Mouse (Mus musculus): ENCODE measurements around the gene Ang4. TPM values are rescaled to one million over a fixed set of nuclear protein-coding genes. Genes with fewer than 3 reads are reported as not detected.
A peak's percentile ranks its signal among the peaks of the same experiment; 100 is the strongest.
"Not testable (repeated sequence)": the region's sequence is repeated elsewhere in the genome, so short reads cannot be mapped to it uniquely, and the experiment has no call there.

Ang4 gene
- polyA plus RNA-seq (2015; fragmentation: Nextera tagmentation; extraction: Ambion mirVana): not detected in 2 replicates

- Histone ChIP-seq H3K4me1 (no peaks in the 10 kb centered on the region), H3K9me3 (no peaks in the 10 kb centered on the region), H3K4me3 (no peak within 1 kb of the TSS), H3K27me3 (no peaks in the 10 kb centered on the region), H3K36me3 (no peaks in the 10 kb centered on the region), H3K4me2 (no peak within 1 kb of the TSS), H3K9ac (no peak within 1 kb of the TSS), H3K27ac (no peak within 1 kb of the TSS)
- 75% methylated on average over 5 of the region's 5 CpGs for WGBS
- ATAC-seq (ENCODE audit: insufficient number of reproducible peaks, low FRiP score, low TSS enrichment, low read depth): no peak
These were observed at the start of gene Ang4 for GRCm38 (mm10) chr14:51773490-51773889. Gene Ang4 (minus strand): TSS chr14:51773590.

GRCm38 (mm10) chr14:51799746-51800145 is 26.4 kb upstream of the Ang4 start, which contains the start of gene AY358078:
Gene AY358078 (plus strand): TSS chr14:51800046.
- Histone ChIP-seq H3K4me2 (no peak within 1 kb of the TSS), H3K27ac (no peak within 1 kb of the TSS), H3K36me3 (no peaks in the 10 kb centered on the region), H3K9ac (no peak within 1 kb of the TSS), H3K27me3 (no peaks in the 10 kb centered on the region), H3K9me3 (no peaks in the 10 kb centered on the region), H3K4me3 (no peak within 1 kb of the TSS), H3K4me1 (no peaks in the 10 kb centered on the region)
- no peak for ATAC-seq (ENCODE audit: insufficient number of reproducible peaks, low FRiP score, low TSS enrichment, low read depth)
- WGBS: 83% methylated on average over 2 of the region's 2 CpGs

GRCm38 (mm10) chr14:51794106-51794505 is 20.7 kb upstream of the Ang4 start:
- Histone ChIP-seq H3K9me3 (no peaks in the 10 kb centered on the region), H3K4me2 (no peak overlapping the region), H3K36me3 (no peaks in the 10 kb centered on the region), H3K27me3 (no peaks in the 10 kb centered on the region), H3K27ac (no peak overlapping the region), H3K9ac (no peak overlapping the region), H3K4me1 (no peaks in the 10 kb centered on the region), H3K4me3 (no peak overlapping the region)
- 8% methylated on average over 2 of the region's 2 CpGs for WGBS
- no peak for ATAC-seq (ENCODE audit: insufficient number of reproducible peaks, low FRiP score, low TSS enrichment, low read depth)

GRCm38 (mm10) chr14:51789196-51789595 is 15.8 kb upstream of the Ang4 start:
- Histone ChIP-seq H3K4me2 (no peak overlapping the region), H3K9ac (no peak overlapping the region), H3K36me3 (no peaks in the 10 kb centered on the region), H3K27ac (no peak overlapping the region), H3K4me3 (no peak overlapping the region), H3K9me3 (no peaks in the 10 kb centered on the region), H3K4me1 (no peaks in the 10 kb centered on the region), H3K27me3 (no peaks in the 10 kb centered on the region)
- 79% methylated on average over 2 of the region's 2 CpGs for WGBS
- ATAC-seq (ENCODE audit: insufficient number of reproducible peaks, low FRiP score, low TSS enrichment, low read depth): no peak

DNA sequence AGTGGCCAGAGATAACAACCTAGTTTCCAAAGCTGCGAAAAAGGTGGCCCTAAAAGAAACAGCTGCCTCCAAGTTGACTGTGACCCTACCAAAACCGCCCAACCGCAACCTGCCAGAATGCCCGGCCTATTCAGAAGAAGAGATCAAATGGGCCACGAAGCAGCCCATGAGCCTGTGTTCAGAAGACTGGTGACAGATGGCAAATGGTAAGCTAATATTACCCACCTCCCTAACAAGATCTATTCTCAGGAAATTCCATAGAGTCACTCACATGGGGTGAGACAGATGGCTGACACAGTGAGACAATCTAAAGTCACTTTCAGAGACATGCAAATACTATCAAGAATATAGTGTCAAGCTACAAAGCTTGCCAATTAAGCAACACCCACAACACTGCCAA is 13.7 kb upstream of the Ang4 start:
- WGBS: 78% methylated on average over 5 of the region's 5 CpGs
- no peaks in the 10 kb centered on the region for H3K9me3 ChIP-seq

DNA sequence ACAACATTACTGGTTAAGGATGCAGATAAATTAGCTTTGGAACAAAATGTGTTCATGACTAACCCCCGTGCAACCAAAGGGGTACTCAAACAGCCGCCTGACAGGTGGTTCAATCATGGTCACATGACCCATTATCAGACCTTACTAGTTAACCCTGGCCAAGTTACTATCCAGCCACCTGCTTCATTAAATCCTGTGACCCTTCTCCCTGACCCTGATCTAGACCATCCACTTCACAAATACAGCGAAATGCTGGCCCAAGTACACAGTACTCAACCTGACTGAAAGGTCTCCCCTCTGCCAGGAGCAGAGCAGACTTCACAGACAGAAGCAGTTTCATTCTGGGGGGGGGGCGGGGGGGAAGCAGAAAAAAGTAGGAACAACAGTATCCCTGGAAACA is 12.9 kb upstream of the Ang4 start:
- no peaks in the 10 kb centered on the region for H3K9me3 ChIP-seq
- no peaks in the 10 kb centered on the region for H3K4me1 ChIP-seq
- H3K9ac ChIP-seq: no peak overlapping the region
- ATAC-seq (ENCODE audit: insufficient number of reproducible peaks, low FRiP score, low TSS enrichment, low read depth): no peak
- H3K27me3 ChIP-seq: no peaks in the 10 kb centered on the region
- WGBS: 67% methylated on average over 4 of the region's 4 CpGs
- no peak overlapping the region for H3K4me2 ChIP-seq
- H3K4me3 ChIP-seq: no peak overlapping the region
- no peak overlapping the region for H3K27ac ChIP-seq
- H3K36me3 ChIP-seq: no peaks in the 10 kb centered on the region

More for the DNA sequence above, 13.7 kb upstream of the Ang4 start:
- Histone ChIP-seq H3K27me3 (no peaks in the 10 kb centered on the region), H3K4me2 (no peak overlapping the region), H3K27ac (no peak overlapping the region), H3K4me1 (no peaks in the 10 kb centered on the region), H3K4me3 (no peak overlapping the region), H3K36me3 (no peaks in the 10 kb centered on the region), H3K9ac (no peak overlapping the region)
- no peak for ATAC-seq (ENCODE audit: insufficient number of reproducible peaks, low FRiP score, low TSS enrichment, low read depth)

DNA sequence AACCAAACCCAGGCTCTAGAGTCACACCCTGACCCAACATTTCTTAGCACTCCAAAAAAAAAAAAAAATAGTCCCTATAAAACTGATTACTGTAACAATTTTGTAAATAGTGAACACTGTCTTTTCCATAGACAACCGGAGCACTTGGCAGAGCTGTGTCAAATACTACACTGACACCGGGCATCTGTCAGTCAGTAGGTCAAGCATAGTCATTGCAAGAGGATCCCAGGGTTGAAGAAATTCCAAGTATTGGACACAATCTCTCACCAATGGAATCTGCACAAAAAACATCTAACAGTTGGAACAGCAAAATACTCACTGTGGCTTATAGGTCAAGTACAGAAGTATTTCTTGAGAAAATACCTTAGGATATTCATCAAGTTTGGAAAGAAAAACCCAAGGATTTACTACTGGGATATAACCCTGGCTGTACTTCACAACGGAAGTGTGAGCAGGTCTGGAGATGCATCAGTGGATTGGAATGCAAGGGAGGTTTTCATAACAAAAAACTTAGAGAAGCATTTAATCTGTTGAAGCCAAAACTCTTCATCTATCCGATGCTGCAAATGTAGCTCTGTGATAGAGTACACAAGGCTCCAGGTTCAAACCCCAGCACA is 5.6 kb upstream of the Ang4 start:
- ATAC-seq (ENCODE audit: insufficient number of reproducible peaks, low FRiP score, low TSS enrichment, low read depth): no peak
- no peaks in the 10 kb centered on the region for H3K27me3 ChIP-seq
- no peaks in the 10 kb centered on the region for H3K9me3 ChIP-seq
- no peaks in the 10 kb centered on the region for H3K36me3 ChIP-seq
- H3K9ac ChIP-seq: no peak overlapping the region
- H3K4me3 ChIP-seq: no peak overlapping the region
- no peaks in the 10 kb centered on the region for H3K4me1 ChIP-seq
- no peak overlapping the region for H3K4me2 ChIP-seq
- no peak overlapping the region for H3K27ac ChIP-seq
- 79% methylated on average over 4 of the region's 4 CpGs for WGBS

DNA sequence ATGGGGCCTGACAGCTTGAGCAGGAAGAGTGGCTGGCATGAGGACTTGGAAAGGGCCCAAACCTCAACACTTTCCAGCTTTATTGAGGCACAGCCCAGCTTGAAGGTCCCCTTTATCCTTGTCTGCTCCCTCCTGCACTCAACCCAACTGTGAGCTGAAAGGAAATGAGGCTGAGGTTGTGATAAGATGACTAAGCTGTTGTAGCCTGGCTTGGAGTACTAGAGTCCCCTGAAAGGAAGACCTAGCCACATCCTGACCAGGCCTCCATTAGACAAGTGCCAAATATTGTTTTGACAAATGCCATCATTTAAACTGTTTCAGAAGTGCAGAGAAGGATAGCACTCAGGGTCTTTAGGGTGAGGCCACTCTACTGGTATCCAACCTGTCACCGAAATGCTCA is 4.4 kb upstream of the Ang4 start:
- Histone ChIP-seq H3K27me3 (no peaks in the 10 kb centered on the region), H3K4me2 (no peak overlapping the region), H3K4me3 (no peak overlapping the region), H3K4me1 (no peaks in the 10 kb centered on the region), H3K9me3 (no peaks in the 10 kb centered on the region), H3K36me3 (no peaks in the 10 kb centered on the region), H3K9ac (no peak overlapping the region), H3K27ac (no peak overlapping the region)
- no peak for ATAC-seq (ENCODE audit: insufficient number of reproducible peaks, low FRiP score, low TSS enrichment, low read depth)
- WGBS: 86% methylated on average over 1 of the region's 1 CpGs

GRCm38 (mm10) chr14:51771378-51771777 is 2.0 kb downstream of the Ang4 start:
- ATAC-seq (ENCODE audit: insufficient number of reproducible peaks, low FRiP score, low TSS enrichment, low read depth); H3K9me3 ChIP-seq; H3K4me1 ChIP-seq; H3K9ac ChIP-seq; H3K4me2 ChIP-seq; H3K4me3 ChIP-seq; H3K27me3 ChIP-seq; H3K36me3 ChIP-seq; H3K27ac ChIP-seq: not testable (repeated sequence)
- WGBS: 80% methylated on average over 1 of the region's 1 CpGs

DNA sequence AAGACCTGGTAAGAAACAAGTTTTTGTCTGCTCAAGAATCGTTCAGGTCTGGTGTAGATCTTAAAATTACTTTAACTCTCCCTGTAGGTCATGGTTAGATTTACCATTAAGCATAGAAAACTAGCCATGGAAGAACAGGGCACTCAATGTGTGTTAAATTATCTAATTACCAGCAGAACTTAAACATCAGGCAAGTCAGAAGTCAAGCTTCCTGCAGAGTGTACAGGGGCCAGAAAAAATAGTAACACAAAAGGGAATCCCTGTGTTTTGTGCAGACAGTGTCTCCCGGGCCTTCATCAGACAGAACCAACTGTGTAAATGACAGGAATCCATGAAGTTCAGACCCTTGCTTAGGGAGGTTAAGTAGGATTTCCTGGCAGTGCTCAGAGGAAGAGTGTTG is 17.4 kb downstream of the Ang4 start:
- ATAC-seq (ENCODE audit: insufficient number of reproducible peaks, low FRiP score, low TSS enrichment, low read depth): no peak
- Histone ChIP-seq H3K27ac (no peak overlapping the region), H3K4me1 (no peaks in the 10 kb centered on the region), H3K9ac (no peak overlapping the region), H3K9me3 (no peaks in the 10 kb centered on the region), H3K4me2 (no peak overlapping the region), H3K27me3 (no peaks in the 10 kb centered on the region), H3K4me3 (no peak overlapping the region), H3K36me3 (no peaks in the 10 kb centered on the region)
- 36% methylated on average over 2 of the region's 2 CpGs for WGBS

DNA sequence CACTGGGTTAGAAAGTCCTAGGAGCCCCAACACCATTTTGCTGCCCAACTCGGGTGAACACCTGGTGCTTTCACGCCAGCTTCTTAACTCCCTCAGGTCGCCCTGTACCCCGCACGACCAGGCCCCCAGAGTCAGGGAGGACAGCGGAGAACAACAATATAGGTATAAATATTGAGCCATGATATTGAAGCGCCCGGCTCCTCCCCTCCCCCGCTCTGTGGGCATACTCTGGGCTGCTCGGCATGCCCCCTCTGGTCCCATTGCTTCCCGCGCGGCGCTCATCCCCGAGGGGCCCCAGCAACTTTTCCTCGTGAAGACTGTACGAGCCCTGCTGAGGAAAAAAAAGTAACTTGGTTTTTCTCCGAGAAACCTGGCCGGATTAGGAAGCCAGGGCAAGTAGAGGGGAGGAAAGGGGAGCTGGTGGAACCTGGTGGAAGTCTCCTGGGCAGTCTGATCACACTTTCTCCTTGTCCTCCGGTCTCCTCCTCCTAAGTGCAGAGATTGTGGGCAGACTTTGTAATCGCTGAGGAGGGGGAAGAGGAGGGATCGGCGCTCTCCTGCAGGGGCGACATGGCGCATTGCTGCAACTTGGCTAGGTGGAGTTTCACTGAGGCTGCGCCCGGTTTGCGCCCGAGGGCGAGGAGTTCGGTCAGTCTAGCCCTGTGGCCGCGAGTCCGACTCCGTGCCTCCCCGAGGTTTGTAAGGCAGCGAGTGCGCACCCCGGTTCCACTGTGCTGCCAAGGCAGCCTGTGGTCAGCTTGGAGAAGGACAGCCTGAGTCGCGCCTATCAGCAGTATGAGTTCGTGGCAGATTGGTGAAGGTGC is 32.8 kb downstream of the Ang4 start:
- peaks cover 19% of the 10 kb centered on the region for H3K4me1 ChIP-seq
- H3K27me3 ChIP-seq: peaks cover 50% of the 10 kb centered on the region
- under 1% methylated on average over 42 of the region's 42 CpGs for WGBS
- H3K36me3 ChIP-seq: no peaks in the 10 kb centered on the region
- H3K4me2 ChIP-seq: peak overlapping the region; percentile 74
- no peak overlapping the region for H3K9ac ChIP-seq
- peak overlapping the region; percentile 40 for H3K4me3 ChIP-seq
- H3K9me3 ChIP-seq: no peaks in the 10 kb centered on the region
- no peak overlapping the region for H3K27ac ChIP-seq
- ATAC-seq (ENCODE audit: insufficient number of reproducible peaks, low FRiP score, low TSS enrichment, low read depth): 0 out of 2 replicates have a peak, but pooled peaks have one; percentile 40

- WGBS: 1% methylated on average over 24 of the region's 24 CpGs
- Histone ChIP-seq H3K4me1 (peaks cover 19% of the 10 kb centered on the region), H3K4me3 (no peak overlapping the region), H3K9me3 (no peaks in the 10 kb centered on the region), H3K4me2 (peak overlapping the region; percentile 74), H3K36me3 (no peaks in the 10 kb centered on the region), H3K27ac (no peak overlapping the region), H3K9ac (no peak overlapping the region), H3K27me3 (peaks cover 50% of the 10 kb centered on the region)
- ATAC-seq (ENCODE audit: insufficient number of reproducible peaks, low FRiP score, low TSS enrichment, low read depth): no peak
These were observed 34.0 kb downstream of the Ang4 start for GRCm38 (mm10) chr14:51739150-51739993.

Data from limb, embryonic 15.5 days (tissue).